Mouse (Mus musculus) layer of hippocampus, postnatal 25 days (tissue): ENCODE data around the gene Mblac2. TPM values are rescaled to one million over a fixed set of nuclear protein-coding genes. Genes with fewer than 3 reads are reported as not detected.
"Not testable (repeated sequence)": the region's sequence is repeated elsewhere in the genome, so short reads cannot be mapped to it uniquely, and the experiment has no call there.

Experiments
- DNase-seq, 2 experiments: peaks; one replicate each; pipeline ENCODE4 v3.0.0; 2022; ENCODE audit warnings: mixed read lengths in 2 of 2, low spot score in 1 of 2; ENCODE audit errors: extremely low spot score in 1 of 2
- total RNA-seq, 2 experiments: library from RNA; stranded (reverse); gene quantifications; 2 replicates each; pipeline ENCODE4 v1.2.3; 2021

Gene Mblac2
- 10 to 100 TPM; 23.0 to 23.5 TPM for total RNA-seq

DNA sequence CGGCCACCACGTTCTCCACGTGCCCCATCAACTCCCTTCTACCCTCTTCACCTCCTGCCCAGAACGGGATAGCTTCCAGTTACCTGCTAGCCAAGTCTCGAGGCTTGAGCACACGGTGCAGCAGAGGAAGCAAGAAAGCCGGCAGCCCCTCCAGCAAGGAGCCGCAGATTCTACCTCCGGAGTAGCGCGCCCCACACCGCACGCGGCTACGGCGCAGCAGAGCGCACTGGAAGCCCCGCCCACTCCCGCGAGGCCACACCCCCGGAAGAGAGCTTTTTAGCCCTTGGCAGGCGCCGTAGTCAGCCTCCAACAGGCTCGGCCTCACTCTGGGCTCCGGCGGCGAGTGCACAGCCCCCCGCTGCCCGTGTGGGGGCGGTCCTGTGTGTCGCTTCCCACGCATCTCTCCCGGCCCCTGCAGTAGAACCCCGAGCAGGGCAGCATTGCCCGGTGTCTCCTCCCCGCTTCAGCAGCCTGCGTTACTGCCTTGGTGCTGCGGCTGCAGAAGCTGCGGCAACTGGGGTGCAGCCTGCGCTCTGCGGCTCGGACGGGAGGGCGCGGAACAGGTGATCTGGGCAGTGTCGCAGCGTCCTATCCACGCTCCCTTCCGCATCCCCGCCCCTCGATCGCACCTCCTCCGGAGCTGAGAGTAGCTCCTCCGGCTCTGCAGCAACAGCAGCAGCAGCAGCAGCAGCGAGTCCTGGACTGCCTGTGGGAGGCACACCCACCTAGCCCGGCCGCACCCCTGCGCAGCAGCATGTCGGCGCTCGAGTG is at the start of gene Mblac2, which contains the start of gene Polr3g:
Gene Mblac2 (plus strand): TSS at position 567 of the 771 bp plus-strand sequence.
Gene Polr3g (minus strand): TSS at position 239 of the 771 bp plus-strand sequence.
- peak; percentile 93 to 95 for DNase-seq

DNA sequence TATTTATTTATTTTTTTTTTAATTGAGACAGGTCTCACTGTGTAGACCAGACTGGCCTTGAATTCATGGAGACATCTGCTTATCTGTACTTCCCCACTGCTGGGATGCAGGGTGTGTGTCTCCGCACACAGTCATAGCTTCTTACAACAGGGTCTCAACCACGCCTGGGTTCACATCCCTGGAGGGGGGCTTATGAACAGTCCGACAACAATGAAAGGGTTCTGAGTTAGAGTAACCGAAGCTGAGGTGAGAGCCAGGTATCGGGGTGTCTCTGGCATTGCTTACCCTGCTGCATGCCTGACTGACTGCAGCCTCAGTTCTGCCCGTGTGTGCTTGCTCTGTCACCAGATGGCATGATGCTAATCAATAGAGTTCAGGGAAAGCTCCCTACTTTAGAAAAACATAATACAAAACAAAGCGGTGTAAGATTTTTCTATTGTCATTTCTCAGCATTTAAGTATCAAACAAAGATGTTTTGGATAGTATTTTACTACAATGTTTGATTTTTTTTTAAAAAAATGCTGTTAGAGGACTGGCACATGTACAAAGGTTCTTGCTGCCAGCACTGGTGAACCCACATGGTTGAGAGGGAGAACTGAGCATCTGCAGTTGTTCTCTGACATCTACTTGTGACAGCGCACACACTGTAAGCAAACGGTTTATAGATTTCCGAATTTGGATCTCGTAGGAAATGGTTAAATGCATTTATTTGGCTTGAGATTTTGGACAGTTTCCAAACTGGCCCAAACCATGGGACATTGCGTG is 47.4 kb upstream of the Mblac2 start:
- DNase-seq: no peak

DNA sequence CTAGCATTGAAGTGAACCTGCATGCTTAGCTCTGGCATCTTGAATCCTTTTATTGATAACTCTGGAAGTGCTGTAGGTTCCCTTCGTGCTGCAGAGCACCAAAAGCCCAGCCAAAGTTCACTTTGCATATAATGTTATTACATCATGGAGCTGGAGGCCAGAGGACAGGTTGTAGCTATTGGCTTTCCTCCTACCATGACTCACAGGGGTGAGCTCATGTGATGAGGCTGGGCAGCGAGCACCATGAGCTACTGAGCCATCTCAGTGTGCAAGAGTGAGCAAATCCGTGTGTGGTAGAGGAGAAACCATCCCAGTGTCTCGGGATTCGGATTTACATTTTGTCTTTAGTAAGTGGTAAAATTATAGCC is 46.8 kb upstream of the Mblac2 start:
- no peak for DNase-seq

DNA sequence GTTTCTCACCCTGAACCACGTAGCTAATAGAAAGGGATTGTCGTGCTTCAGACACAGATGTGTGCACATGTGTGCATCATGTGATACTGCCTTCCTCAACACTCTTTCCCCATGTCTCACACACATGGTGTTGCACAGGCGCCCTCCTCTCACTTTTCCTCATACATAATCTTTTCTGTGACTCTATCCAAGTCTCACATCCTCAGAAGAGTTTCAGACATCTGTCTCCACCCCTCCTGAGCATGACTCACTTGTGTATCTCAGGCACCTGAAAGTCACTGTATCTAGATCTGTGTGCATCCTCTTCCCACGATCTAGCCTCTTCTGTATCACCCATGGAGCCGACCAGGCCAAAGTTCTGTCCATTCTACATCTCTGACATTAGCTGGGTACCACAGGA is 43.4 kb upstream of the Mblac2 start:
- no peak for DNase-seq

DNA sequence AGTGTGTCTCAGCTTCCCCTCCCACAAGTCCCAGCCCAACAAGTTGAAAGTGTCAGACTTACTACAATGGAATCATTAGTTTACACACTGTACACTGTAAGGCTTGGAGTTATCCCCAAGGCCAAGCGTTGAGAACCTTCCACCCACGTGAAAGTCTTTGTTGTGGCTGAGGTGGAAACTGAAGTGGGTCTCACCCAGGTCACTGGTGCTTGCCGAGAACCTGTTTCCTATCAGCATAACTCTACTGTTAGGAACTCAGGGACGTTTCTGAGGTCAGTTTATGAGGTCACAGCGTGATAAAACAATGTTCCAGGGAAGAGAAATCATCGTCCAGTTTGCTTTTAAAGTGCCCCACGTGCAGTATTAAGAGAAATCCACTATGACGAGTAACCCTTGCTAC is 35.8 kb upstream of the Mblac2 start:
- DNase-seq: no peak

DNA sequence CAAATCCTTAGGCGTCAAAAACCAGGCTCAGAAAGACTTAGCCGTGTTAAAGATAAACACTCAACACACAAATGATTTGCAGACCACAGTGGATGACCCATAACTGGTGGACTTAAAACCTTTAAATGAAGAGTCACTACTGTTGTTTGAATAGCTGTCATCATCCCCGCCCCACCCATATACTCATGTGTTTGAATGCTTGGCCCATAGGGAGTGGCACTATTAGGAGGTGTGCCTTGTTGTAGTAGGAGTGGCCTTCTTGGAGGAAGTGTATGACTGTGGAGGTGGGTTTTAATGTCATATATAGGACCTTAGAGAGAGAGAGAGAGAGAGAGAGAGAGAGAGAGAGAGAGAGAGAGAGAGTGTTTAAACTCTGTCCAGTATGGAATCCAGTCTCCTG is 28.0 kb upstream of the Mblac2 start:
- DNase-seq: no peak

DNA sequence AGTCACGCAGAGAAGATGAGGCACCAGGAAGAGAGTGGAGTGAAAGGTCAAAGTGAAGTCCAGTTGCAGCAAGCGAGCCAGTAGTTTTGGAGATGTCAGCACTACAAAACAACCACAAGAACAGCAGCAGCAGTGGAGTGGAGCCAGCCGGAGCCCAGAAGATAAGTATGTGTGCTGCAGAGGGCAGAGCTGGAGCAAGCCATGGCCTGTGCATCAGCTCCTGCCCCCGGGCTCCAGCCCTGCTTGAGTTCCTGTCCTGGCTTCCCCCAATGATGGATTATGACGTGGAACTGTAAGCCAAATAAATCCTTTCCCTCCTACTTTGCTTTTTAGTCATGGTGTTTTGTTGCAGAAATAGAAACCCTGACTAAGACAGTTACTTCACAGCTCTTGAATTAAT is 26.9 kb upstream of the Mblac2 start:
- DNase-seq: no peak

DNA sequence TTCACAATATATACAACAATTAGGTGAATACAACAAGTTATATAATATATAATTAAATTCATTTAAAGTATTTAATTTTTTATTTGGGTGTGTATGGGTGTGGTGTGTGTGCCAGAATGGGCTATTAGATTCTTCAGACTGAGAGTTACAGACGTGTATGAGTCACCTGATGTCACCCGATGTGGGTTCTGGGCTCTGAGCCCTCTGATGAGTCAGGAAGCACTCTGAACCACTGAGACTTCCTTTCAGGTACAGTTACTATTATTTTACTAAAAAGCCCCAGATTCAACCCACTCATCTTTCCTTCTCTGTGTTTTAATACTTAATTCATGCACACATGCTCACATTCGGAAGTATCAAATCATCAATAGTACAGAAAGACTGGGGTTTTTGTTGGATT is 26.3 kb upstream of the Mblac2 start:
- no peak for DNase-seq

DNA sequence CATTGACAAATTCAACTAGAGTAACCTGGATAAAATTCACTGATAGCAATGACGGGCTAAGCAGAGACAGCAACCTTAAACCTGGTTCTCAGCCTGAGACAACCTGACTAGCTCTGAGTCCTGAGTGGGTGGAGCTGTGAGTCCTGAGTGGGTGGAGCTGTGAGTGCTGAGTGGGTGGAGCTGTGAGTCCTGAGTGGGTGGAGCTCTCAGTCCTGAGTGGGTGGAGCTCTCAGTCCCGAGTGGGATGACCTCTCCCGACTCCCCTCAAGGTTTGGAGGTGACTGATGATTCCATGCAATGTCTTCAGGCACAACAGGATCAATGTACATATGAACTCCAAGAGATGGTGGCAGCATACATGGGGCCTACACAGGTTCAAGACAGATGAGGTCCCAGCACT is 21.6 kb upstream of the Mblac2 start:
- DNase-seq: no peak

DNA sequence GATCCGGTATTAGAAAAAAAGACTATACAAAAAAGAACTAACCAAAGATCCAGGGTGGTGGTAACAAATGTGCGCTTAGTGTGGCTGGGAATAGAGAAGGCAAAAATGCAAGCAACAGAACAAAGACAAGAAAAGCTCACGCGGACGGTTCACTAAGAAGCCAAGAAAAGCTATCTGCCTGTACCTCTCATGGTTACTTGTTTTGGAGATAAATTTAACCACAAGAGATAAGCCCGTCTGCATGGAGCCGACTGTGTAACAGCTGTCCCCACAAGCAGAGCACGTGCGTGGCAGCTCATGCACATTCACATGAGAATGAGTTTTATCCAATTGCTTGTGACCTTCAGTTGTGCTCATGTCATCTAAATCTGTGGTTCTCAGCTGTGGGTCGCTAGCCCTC is 20.7 kb upstream of the Mblac2 start:
- no peak for DNase-seq

DNA sequence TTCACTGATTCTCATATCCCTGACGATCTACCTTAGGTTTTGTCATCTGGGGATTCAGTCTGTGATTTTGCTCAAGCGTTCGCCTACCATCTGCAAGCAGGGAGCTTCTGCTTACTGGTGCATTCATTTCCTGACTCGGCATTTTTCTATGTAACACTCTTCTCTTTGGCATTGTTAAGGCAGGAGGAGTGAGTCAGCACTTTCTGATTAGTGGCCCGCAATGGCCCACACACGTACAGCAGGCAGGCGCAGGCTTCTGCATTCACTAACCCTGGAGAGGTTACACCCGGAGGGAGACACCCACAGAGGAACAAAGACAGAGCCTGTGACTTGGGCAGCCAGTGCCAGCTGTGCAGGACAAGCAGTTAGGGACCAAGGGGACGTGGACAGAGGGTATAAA is 19.5 kb upstream of the Mblac2 start:
- no peak for DNase-seq

DNA sequence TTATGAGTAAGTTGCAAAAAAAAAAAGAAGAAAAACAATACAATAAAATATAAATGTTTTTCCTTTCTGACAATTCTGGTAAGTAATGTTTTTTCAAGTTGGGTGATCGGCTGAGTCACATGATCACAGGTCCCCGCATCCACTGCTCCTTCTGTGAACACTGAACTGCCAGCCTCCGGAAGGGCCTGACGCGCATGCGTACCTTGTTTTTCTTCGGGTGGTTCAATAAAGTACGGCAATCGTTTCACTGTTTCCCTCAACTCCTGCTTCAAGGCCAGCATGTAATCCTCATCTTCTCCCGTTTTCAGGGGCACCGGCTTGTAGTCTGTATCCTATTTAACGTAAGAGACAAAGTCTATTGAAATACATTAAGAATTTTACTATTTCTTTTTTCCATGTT is 16.7 kb upstream of the Mblac2 start:
- DNase-seq: no peak

DNA sequence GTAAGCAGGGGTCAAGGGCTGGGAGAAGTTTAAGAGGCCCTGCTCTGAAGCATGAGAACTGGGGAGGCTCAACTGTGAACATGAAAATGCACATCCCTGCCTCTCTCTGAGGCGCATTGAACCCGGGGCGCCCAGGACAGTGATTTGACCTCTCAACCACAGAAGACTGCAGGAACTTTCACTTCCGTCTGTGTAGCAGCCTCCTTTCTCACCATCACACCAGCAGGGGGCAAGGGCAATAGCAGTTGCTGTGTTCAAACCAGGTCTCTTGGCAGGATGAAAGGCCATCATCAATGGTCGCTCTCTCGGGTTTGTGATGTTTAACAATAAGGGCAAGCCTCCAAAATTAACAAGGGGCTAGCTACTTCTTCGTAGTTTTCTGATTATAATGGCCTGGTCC is 8.0 kb upstream of the Mblac2 start:
- no peak for DNase-seq

DNA sequence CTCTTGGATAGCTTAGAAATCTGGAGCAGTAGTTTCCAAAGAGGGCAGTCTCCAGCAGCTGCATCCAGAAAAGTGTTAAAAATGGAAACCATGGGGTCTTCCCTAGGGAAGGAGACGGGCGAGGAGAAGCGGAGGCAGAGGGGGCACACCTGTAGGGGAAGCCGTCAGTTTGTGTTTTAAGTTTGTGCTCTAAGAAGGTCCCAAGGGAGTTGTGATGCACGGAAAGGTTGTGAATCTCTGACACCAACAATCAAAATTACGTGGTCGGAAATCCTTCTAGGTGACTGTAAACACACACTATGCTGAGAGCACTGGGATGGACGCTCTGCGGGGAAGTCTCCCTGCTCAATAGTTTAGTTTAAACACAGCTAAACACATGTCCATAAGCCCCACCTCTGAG is 7.5 kb upstream of the Mblac2 start:
- no peak for DNase-seq

DNA sequence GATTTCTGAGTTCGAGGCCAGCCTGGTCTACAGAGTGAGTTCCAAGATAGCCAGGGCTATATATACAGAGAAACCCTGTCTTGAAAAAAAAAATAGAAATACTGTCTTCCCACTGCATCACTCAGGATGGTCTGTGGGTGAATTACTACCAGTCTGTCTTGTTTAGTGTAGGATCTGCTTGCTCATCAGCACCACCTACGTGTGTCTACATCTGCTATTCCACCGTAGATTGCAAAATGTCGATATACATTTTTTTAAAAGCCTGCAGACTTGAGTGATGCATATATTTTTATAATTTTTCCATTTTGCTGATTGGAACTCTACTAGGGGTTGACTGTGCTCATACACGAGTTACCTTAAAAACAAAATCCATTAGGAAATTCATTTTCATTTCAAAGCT is 4.8 kb upstream of the Mblac2 start:
- no peak for DNase-seq

DNA sequence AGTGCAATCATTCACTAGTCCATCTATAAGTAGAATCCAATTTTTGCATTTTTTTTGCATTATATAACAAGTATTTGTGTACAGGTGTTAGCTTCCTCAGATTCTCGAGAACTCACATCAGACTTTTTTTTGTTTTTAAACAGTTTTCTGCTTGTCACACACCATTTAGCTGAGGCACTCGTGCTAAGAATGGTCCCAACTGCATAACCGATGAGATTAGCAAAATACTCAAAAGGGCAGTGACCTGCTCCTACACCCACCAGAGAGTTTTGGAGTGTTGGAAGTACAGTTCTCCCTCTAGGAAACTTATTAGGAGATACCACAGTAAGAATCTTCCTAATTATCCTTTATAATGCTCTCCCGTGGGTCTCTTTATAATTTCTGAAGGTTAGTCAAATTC is 1.3 kb upstream of the Mblac2 start:
- no peak for DNase-seq

DNA sequence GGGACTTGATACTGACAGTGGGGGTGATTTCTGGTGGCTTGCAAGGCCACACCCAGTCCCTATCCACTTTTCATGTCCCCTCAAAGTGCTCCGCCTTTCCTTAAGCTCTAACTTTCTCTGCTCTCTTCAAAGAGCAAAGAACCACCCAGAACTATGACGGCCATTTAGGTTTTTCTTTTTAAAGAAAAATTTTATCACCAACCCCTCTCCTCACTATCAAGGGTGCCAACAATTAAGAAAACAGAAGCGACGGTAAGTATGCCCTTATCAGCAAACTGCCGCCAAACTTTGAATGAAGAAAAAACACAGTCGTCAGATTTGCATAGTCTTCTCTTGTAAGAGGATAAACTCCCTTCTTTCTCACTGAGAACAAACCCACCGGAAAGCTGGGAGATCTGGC is 875 bp upstream of the Mblac2 start:
- no peak for DNase-seq

DNA sequence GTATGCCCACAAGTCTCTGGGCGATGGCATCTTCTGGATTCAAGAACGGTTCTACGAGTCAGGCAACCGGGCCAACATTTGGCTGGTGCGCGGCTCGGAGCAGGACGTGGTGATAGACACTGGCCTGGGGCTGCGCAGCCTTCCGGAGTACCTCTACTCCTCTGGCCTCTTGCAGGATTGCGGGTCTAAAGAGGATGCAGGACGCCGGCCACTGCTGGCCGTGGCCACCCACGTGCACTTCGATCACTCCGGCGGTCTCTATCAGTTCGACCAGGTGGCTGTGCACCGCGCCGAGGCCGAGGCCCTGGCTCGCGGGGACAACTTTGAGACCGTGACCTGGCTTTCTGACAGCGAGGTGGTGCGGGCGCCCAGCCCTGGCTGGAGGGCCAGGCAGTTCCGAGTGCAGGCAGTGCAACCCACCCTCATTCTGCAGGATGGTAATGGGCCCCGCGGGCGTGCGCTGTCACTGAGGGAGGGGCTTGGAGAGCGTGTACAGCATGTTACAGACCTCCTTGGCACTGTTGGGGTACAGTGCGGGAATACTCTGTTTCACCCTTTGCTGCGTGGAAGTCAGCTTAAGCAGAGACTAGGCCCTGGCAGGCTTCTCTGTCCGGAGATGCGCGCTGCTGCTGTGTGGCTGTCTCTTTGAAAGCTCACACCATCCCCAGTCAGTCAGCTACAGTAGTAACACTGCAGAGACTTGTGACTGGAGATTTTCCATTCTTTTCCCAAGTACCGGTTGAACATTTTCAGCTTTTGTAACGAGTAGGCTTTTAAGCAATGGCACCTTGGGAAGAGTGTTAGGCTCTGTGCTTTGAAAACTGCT is 618 bp downstream of the Mblac2 start:
- peak; percentile 28 to 47 for DNase-seq

DNA sequence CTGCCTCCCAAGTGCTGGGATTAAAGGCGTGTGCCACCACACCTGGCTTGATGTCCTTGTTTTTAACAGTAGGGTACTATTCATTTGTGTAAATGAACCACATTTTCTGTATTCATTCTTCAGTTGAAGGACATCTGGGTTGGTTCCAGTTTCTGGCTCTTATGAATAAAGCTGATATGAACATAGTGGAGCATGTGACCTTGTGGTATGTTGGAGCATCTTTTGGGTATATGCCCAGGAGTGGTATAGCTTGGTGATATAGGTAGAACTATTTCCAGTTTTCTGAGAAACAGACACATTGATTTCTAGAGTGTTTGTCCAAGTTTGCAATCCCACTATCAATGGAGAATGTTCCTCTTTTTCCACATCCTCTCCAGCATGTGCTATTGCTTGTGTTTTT is 2.8 kb downstream of the Mblac2 start:
- DNase-seq: no peak

DNA sequence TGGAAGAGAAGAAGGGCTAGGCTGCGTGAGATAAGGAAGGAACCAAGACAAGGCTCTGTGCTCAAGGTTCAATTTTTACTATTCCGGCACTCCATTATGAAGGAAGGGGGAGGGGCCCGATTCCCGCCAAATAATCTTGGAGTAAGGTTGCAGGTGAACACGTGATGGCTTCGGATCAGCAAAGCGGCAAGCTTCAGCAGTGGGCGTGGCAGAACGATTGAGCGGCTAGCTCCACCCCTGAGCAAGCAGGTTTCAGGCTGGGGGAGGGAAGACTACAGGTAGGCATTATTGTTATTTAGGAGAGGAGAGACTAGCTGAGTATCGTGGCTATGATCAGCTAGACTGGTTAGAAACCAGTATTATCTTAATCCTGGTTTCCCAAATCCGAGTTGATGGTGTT is 17.0 kb downstream of the Mblac2 start:
- not testable (repeated sequence) for DNase-seq

DNA sequence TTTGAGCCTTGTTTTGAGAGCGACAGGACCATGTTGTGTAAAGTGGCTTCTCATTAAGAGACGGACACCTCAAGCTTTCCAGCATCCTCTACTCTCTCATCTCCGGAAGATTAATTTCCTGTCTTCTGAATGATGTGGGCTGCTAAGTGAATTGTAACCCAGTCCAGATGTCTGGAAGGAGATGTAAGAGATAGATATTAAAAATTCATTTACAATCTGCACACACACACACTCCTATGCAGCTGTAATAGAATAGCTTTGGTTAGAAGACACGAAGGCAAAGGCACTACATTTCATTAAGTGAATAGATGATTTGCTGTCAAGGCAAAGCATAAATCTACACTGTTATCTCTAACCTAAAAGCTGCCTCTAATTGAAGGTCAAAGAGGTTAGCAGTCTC is 18.0 kb downstream of the Mblac2 start:
- no peak for DNase-seq
